Mouse (Mus musculus) liver, embryonic 16.5 days (tissue): ENCODE results near the gene Dyrk2. TPM values are rescaled to one million over a fixed set of nuclear protein-coding genes. Genes with fewer than 3 reads are reported as not detected.

ENCODE experiments used
- ATAC-seq: fragments of 200-750 bp; cut with Nextera tagmentation; 2 replicates; pipeline ENCODE4 v1.8.0; 2017; ENCODE audit warnings: low read depth, mild to moderate bottlenecking, moderate number of reproducible peaks, moderate library complexity
- H3K27ac ChIP-seq: fragments of 300-500 bp; sonication (generic); 2 replicates; pipeline ENCODE4 v1.5.1; 2014; ENCODE audit warnings: mild to moderate bottlenecking, low read length
- H3K27me3 ChIP-seq: fragments of 300-500 bp; sonication (generic); 2 replicates; pipeline ENCODE4 v1.6.1; 2014; ENCODE audit warnings: low read depth, low read length, mixed read lengths; ENCODE audit not compliant: control insufficient read depth, insufficient read depth
- H3K36me3 ChIP-seq: fragments of 300-500 bp; sonication (generic); 2 replicates; pipeline ENCODE4 v1.6.1; 2014; ENCODE audit warnings: mild to moderate bottlenecking; ENCODE audit not compliant: control insufficient read depth, insufficient read depth
- H3K4me1 ChIP-seq: fragments of 300-500 bp; sonication (generic); 2 replicates; pipeline ENCODE4 v1.6.1; 2014; ENCODE audit warnings: low read depth, low read length, mixed read lengths; ENCODE audit not compliant: control insufficient read depth
- H3K4me2 ChIP-seq: fragments of 300-500 bp; sonication (generic); 2 replicates; pipeline ENCODE4 v1.6.1; 2014; ENCODE audit warnings: low read depth, low read length, mixed read lengths
- H3K4me3 ChIP-seq: fragments of 300-500 bp; sonication (generic); 2 replicates; pipeline ENCODE4 v1.5.1; 2014; ENCODE audit warnings: low read depth, mild to moderate bottlenecking, low read length
- H3K9ac ChIP-seq: fragments of 300-500 bp; sonication (generic); 2 replicates; pipeline ENCODE4 v1.6.1; 2014; ENCODE audit warnings: low read depth, low read length
- H3K9me3 ChIP-seq: fragments of 300-500 bp; sonication (generic); replicated peaks from 2 replicates; pipeline ENCODE4 v1.6.1; 2016; ENCODE audit warnings: low read length; ENCODE audit not compliant: control insufficient read depth
- WGBS: fragments of 180-500 bp; shearing (Covaris S2); extraction: QIAGEN DNeasy Blood & Tissue Kit; methylation state at CpG from one replicate; pipeline ENCODE4 v1.1.7; 2014; ENCODE audit not compliant: insufficient replicate concordance; 5-methylcytosine and 5-hydroxymethylcytosine counted together
- polyA plus RNA-seq: library from polyadenylated mRNA; unstranded; fragments of >200 nt; fragmentation: Nextera tagmentation; extraction: Ambion mirVana; gene quantifications from 2 replicates; pipeline ENCODE4 v1.2.1, GENCODE M21; 2015

The Dyrk2 gene
- polyA plus RNA-seq, result 2.3 and 2.4 TPM in 2 replicates

DNA sequence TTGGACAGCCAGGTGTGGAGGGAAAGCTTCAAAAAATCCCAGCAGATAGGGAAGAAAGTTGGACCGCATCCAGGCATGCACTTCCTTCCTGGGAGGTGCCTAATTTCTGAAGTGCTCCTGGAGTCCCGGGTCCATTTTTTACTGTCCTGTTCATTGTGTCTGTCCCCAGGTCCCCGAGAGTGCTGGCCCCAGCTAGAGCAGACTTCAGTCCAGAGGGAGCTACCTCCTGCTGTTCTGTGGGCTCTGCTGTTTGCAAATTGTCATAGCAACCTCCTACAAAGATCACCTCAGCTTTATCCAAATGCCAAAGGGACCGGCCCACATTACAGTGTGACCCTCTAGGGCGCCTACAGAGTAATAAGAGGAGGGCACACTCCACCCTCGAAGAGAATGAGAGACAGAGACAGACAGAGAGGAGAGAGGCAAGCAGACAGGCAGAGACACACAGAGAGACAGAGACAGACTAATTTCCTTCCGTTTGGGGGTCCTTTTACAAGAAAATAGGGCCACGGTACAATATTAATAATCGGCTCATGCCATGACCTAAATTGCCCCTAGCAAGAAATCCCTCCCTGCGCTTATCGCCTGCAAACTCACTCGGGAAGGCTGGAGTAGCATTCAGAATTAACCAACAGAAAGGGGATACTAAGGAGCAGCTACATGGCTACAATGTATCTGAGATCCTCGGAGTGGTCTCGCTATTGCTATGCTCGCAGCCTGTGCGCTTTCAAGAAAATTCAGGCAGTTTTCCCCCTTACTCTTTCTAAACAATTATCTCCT is at the start of gene Dyrk2:
TSS of gene Dyrk2 (minus strand) at position 9 of the 780 bp plus-strand sequence.
- H3K27ac ChIP-seq, result peak within 1 kb of the TSS; percentile 76

GRCm38 (mm10) chr10:118902625-118903024 is 32.6 kb upstream of the Dyrk2 start:
- H3K36me3 ChIP-seq, result no peaks in the 10 kb centered on the region
- H3K4me1 ChIP-seq, result no peaks in the 10 kb centered on the region
- H3K9me3 ChIP-seq, result no peaks in the 10 kb centered on the region
- no peak overlapping the region for H3K27ac ChIP-seq
- H3K4me3 ChIP-seq, result no peak overlapping the region
- H3K4me2 ChIP-seq, result no peak overlapping the region
- no peak overlapping the region for H3K9ac ChIP-seq
- ATAC-seq, result no peak
- H3K27me3 ChIP-seq, result no peaks in the 10 kb centered on the region
- WGBS, result 68% methylated on average over 10 of the region's 10 CpGs

More for the DNA sequence above, at the start of gene Dyrk2:
- H3K27me3 ChIP-seq, result peaks cover 12% of the 10 kb centered on the region
- peak within 1 kb of the TSS; percentile 76 for H3K4me3 ChIP-seq
- H3K9me3 ChIP-seq, result no peaks in the 10 kb centered on the region
- no peaks in the 10 kb centered on the region for H3K36me3 ChIP-seq
- 25% methylated on average over 16 of the region's 16 CpGs for WGBS
- no peak for ATAC-seq
- peak within 1 kb of the TSS; percentile 82 for H3K4me2 ChIP-seq
- H3K4me1 ChIP-seq, result peaks cover 12% of the 10 kb centered on the region
- peak within 1 kb of the TSS; percentile 47 for H3K9ac ChIP-seq

GRCm38 (mm10) chr10:118893645-118894044 is 23.6 kb upstream of the Dyrk2 start:
- no peak overlapping the region for H3K27ac ChIP-seq
- 28% methylated on average over 3 of the region's 3 CpGs for WGBS
- no peaks in the 10 kb centered on the region for H3K9me3 ChIP-seq
- no peaks in the 10 kb centered on the region for H3K4me1 ChIP-seq
- H3K36me3 ChIP-seq, result no peaks in the 10 kb centered on the region
- H3K4me3 ChIP-seq, result no peak overlapping the region
- no peak for ATAC-seq
- H3K9ac ChIP-seq, result no peak overlapping the region
- H3K4me2 ChIP-seq, result no peak overlapping the region
- no peaks in the 10 kb centered on the region for H3K27me3 ChIP-seq

DNA sequence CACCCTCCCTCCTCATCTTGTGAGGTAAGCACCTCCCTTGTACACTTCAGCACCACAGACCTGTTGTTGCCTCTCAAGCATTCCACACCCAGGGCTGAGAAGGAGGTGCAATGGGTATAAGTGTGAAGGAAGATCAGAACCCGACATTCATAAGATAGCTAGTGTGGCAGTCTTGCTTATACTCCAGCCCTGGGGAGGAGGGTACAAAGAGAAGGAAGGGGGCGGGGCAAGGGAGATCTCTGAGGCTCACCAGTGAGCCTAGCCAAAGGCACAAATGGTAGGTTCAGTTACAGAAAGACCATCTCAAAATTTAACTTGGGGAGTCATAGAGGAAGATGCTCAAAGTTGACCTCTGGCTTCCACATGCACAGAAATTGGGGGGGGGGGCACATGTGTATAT is 14.1 kb upstream of the Dyrk2 start:
- Histone ChIP-seq H3K4me3 (no peak overlapping the region), H3K4me2 (no peak overlapping the region), H3K4me1 (no peaks in the 10 kb centered on the region), H3K9me3 (no peaks in the 10 kb centered on the region), H3K27ac (no peak overlapping the region), H3K9ac (no peak overlapping the region), H3K27me3 (no peaks in the 10 kb centered on the region), H3K36me3 (no peaks in the 10 kb centered on the region)
- WGBS, result 56% methylated on average over 2 of the region's 2 CpGs
- no peak for ATAC-seq

DNA sequence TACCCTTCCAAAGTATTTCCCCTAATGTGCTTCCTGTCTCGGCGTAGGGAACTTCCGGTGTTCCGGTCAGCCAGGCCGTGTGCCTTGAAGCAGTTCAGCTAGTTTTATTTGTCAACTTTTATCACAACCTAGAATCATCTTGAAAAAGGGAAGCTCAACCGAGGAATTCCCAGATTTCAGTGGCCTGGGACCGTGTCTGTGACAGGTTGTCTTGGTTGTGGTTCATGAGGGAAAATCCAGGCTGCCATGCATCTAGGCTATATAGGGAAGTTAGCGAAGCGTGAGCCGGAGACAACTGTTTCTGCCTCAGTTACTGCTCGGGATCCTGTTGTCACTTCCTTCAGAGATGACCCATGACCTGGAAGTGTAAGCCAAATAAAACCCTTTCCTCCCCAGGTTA is 13.3 kb upstream of the Dyrk2 start:
- H3K9ac ChIP-seq, result no peak overlapping the region
- H3K4me2 ChIP-seq, result no peak overlapping the region
- H3K36me3 ChIP-seq, result no peaks in the 10 kb centered on the region
- H3K4me1 ChIP-seq, result no peaks in the 10 kb centered on the region
- no peak overlapping the region for H3K27ac ChIP-seq
- no peaks in the 10 kb centered on the region for H3K9me3 ChIP-seq
- no peaks in the 10 kb centered on the region for H3K27me3 ChIP-seq
- H3K4me3 ChIP-seq, result no peak overlapping the region
- WGBS, result 41% methylated on average over 11 of the region's 11 CpGs
- no peak for ATAC-seq

DNA sequence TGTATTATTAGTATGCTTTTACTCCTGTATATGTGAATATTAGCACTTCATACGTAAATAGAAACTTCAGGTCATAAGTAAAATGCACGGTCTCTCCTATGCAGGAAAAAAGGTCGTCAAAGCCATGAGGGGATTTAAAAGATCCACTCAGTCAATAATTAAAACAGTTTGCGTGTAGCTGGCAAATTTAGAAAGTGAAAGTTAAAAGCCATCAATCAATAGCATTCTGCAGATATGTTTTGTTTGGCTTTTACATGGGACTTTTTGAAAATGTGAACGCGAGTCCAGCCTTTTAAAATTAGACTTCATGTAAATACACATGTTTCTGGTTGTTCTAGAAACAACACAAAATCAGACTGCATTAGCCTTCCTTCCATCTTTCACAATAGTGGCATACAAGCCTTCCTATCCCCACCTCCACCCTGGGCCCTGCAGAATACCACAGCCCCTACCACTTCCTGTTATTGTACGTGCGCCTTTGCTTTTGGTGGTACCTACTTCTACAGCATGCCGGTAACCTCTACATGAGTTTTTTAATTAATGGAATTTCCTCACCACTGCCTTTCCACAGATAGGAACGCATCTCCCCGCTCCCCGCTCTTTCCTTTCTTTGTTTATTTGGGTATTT is 12.4 kb upstream of the Dyrk2 start:
- no peak overlapping the region for H3K9ac ChIP-seq
- H3K4me2 ChIP-seq, result peak overlapping the region; percentile 6; the same call in 1 of the 2 replicates
- no peaks in the 10 kb centered on the region for H3K36me3 ChIP-seq
- no peaks in the 10 kb centered on the region for H3K27me3 ChIP-seq
- no peak for ATAC-seq
- WGBS, result 25% methylated on average over 12 of the region's 12 CpGs
- no peak overlapping the region for H3K27ac ChIP-seq
- H3K4me1 ChIP-seq, result no peaks in the 10 kb centered on the region
- H3K4me3 ChIP-seq, result no peak overlapping the region
- no peaks in the 10 kb centered on the region for H3K9me3 ChIP-seq

DNA sequence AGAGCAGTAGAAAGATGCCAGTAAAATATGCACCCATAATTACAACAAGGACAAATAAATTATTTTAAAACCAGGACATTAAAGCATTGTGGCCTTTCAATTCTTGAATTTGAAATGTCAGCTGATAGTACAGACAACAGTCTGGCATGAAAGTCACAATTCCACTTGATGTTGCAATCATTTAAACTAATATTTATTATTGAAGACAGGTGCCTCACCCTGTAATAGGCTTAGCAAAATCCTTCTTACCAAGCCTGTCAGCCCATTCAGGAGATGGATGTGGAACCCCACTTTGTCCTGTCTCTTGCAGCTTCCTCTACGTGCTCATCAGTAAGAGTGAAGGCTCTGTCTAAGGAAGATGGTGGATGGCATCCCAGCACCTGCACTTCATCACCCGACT is 10.8 kb upstream of the Dyrk2 start:
- H3K27me3 ChIP-seq, result no peaks in the 10 kb centered on the region
- no peak for ATAC-seq
- H3K4me2 ChIP-seq, result no peak overlapping the region
- no peak overlapping the region for H3K27ac ChIP-seq
- H3K36me3 ChIP-seq, result no peaks in the 10 kb centered on the region
- no peak overlapping the region for H3K4me3 ChIP-seq
- WGBS, result 66% methylated on average over 2 of the region's 2 CpGs
- no peaks in the 10 kb centered on the region for H3K4me1 ChIP-seq
- H3K9me3 ChIP-seq, result no peaks in the 10 kb centered on the region
- no peak overlapping the region for H3K9ac ChIP-seq

DNA sequence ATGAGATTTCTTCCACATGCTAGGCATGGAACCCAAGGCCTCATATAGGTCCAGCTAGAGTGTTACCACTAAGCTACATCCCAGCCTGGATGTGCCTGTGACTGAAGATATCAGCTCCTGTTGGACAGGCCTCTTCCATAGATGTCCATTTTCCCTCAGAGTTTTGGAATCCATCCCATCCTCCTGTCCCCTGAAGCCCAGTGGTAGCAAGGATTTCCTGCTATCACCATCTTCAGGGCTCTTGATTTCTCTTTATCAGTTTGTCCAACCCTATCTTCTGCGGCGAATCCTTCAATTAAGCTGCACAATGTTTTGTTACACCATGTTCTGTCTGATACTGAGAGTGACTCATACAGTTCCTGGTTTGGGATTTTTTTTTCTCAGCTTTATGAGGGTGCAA is 2.2 kb upstream of the Dyrk2 start:
- Histone ChIP-seq H3K27me3 (peaks cover 12% of the 10 kb centered on the region), H3K4me2 (no peak overlapping the region), H3K27ac (no peak overlapping the region), H3K4me1 (peaks cover 4% of the 10 kb centered on the region), H3K9me3 (no peaks in the 10 kb centered on the region), H3K4me3 (no peak overlapping the region), H3K36me3 (no peaks in the 10 kb centered on the region), H3K9ac (no peak overlapping the region)
- WGBS, result 74% methylated on average over 2 of the region's 2 CpGs
- ATAC-seq, result no peak

DNA sequence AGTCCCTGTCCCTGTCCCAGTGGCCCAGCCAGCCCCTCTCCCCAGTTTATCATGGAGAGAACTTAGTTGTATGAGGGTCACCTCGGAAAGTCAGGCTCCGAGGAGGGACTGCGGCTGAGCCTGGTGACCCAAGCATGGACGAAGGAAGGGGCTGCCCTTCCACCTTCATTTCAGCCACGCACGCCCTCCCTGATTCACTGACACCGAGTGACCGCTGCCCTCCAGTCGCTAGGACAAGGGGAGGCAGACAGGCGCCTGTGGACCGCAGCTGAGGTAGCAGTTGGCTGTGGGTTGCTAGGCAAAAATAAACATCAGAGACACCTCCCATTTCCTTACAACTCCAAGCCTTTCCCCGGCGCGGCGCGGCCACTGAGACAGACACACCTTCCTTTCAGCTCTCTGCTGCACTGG is 413 bp downstream of the Dyrk2 start:
- peak overlapping the region; percentile 76 for H3K27ac ChIP-seq
- H3K4me1 ChIP-seq, result peaks cover 12% of the 10 kb centered on the region
- H3K4me3 ChIP-seq, result peak overlapping the region; percentile 76
- H3K9ac ChIP-seq, result peak overlapping the region; percentile 47
- no peaks in the 10 kb centered on the region for H3K36me3 ChIP-seq
- H3K27me3 ChIP-seq, result peaks cover 12% of the 10 kb centered on the region
- WGBS, result 0% methylated on average over 16 of the region's 16 CpGs
- H3K4me2 ChIP-seq, result peak overlapping the region; percentile 82
- no peaks in the 10 kb centered on the region for H3K9me3 ChIP-seq
- ATAC-seq, result peak; percentile 58
